Mouse (Mus musculus) thymus, postnatal 10 days (tissue): ENCODE data around the gene Nkx2-9.
A peak's percentile ranks its signal among the peaks of the same experiment; 100 is the strongest.

Source experiments
- DNase-seq, 2 experiments: peaks; one replicate each; pipeline ENCODE4 v3.0.0; 2021; ENCODE audit warnings: low spot score in 2 of 2

Nkx2-9 gene

GRCm38 (mm10) chr12:56612761-56613437, at the start of gene Nkx2-9:
TSS of gene Nkx2-9 (minus strand) at chr12:56613284.
- no peak for DNase-seq

- DNase-seq = no peak
Measured at GRCm38 (mm10) chr12:56637181-56637566, 24.1 kb upstream of the Nkx2-9 start.

- peak in 1 of 2 experiments; percentile 11 for DNase-seq
Measured at GRCm38 (mm10) chr12:56636534-56637180, 23.6 kb upstream of the Nkx2-9 start.

- DNase-seq = no peak
Measured at GRCm38 (mm10) chr12:56616088-56616487, 3.0 kb upstream of the Nkx2-9 start.

- no peak for DNase-seq
Measured at GRCm38 (mm10) chr12:56615391-56615790, 2.3 kb upstream of the Nkx2-9 start.

GRCm38 (mm10) chr12:56614513-56614912, 1.4 kb upstream of the Nkx2-9 start:
- no peak for DNase-seq

- DNase-seq = no peak
Measured at GRCm38 (mm10) chr12:56613916-56614510, 929 bp upstream of the Nkx2-9 start.

- DNase-seq = no peak
Measured at GRCm38 (mm10) chr12:56613438-56613830, 350 bp upstream of the Nkx2-9 start.

GRCm38 (mm10) chr12:56612349-56612735, 742 bp downstream of the Nkx2-9 start:
- no peak for DNase-seq

GRCm38 (mm10) chr12:56611504-56612348, 1.4 kb downstream of the Nkx2-9 start:
- DNase-seq = no peak

- DNase-seq = no peak
Measured at GRCm38 (mm10) chr12:56610851-56611250, 2.2 kb downstream of the Nkx2-9 start.

- no peak for DNase-seq
Measured at GRCm38 (mm10) chr12:56591722-56592121, 21.4 kb downstream of the Nkx2-9 start.

GRCm38 (mm10) chr12:56587830-56588229, 25.3 kb downstream of the Nkx2-9 start:
- DNase-seq = no peak
